Mouse (Mus musculus): ENCODE measurements at regions not wholly inside any gene's neighbourhood (a gene's known extent, or its start where the extent isn't known, plus 50 kb on each side); places are given as distances from the start of the nearest gene placed in this dataset.

DNA sequence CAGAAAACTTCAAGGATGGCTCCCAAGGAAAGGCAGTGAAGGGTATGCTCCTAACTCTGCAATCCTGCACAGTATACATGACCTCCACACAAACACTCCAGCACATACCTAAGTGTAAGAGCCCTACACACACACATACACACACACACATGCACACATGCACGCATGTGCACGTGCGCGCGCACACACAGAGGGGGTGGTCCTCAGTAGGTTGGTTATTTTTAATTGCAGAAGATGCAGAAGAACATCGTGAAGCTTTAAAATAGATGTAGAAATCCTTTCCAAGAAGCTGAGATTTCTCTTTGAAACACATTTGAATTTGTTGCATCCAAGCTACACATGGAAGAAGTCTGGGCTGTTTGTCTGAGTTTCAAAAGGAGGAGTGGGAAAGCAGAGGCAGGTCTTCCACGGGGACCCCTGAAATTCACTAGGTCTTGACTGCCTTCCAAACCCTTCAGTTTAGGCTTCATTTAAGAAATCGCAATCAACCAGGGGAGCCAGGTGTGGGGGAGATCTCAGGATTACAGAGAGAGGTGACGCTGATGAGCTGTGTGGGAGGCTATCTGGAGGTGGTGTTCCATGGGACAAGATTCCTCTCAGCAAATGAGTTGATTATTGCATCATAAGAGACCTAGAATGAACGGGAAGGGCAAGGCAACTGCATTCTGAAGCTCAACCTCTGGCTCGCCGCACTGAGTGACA, 427.4 kb downstream of the Gm9195 start:
- no peak for ATAC-seq (ENCODE audit: low FRiP score, low read depth)
- Histone ChIP-seq H3K27ac (replicated peaks) (no peak overlapping the region), H3K4me1 (no peaks in the 10 kb centered on the region), H3K9ac (replicated peaks) (no peak overlapping the region), H3K27me3 (no peaks in the 10 kb centered on the region), H3K4me3 (no peak overlapping the region), H3K36me3 (no peaks in the 10 kb centered on the region), H3K9me3 (no peaks in the 10 kb centered on the region), H3K4me2 (replicated peaks) (no peak overlapping the region)
- WGBS, result 94% methylated on average over 12 of the region's 12 CpGs

DNA sequence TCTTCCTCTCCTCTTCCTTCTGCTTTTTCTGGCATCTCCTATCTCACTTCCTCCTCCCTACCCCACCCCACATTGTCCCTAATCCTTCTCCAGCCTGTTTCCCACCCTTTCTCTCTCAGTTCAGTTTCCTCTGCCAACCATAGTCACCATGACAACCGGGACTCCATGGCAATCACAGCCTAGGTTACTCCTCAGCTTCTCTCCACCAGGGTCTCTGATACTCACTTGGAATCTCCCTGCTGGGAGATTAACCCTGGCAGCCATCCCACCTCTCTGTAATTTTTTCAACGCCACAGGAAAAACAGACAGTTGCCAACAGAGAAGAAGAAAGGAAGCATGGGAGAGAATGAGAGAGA, 448.8 kb downstream of the Gm9195 start:
- ATAC-seq (ENCODE audit: low FRiP score, low read depth), result no peak
- WGBS, result 31% methylated on average over 2 of the region's 2 CpGs
- Histone ChIP-seq H3K4me3 (no peak overlapping the region), H3K4me2 (replicated peaks) (no peak overlapping the region), H3K4me1 (peaks cover 7% of the 10 kb centered on the region; the same call in 1 of the 2 replicates), H3K27me3 (no peaks in the 10 kb centered on the region), H3K27ac (replicated peaks) (no peak overlapping the region), H3K9ac (replicated peaks) (no peak overlapping the region), H3K36me3 (no peaks in the 10 kb centered on the region), H3K9me3 (no peaks in the 10 kb centered on the region)

- Histone ChIP-seq H3K27me3 (no peaks in the 10 kb centered on the region), H3K4me1 (peaks cover 7% of the 10 kb centered on the region; the same call in 1 of the 2 replicates), H3K9me3 (no peaks in the 10 kb centered on the region), H3K27ac (replicated peaks) (0 out of 2 replicates have a peak overlapping the region, but pooled peaks have one; percentile 30), H3K36me3 (no peaks in the 10 kb centered on the region), H3K4me3 (no peak overlapping the region), H3K9ac (replicated peaks) (no peak overlapping the region), H3K4me2 (replicated peaks) (no peak overlapping the region)
- ATAC-seq (ENCODE audit: low FRiP score, low read depth), result no peak
- WGBS, result 43% methylated on average over 3 of the region's 3 CpGs
Observed at GRCm38 (mm10) chr14:72042112-72042880, 449.3 kb downstream of the Gm9195 start.

DNA sequence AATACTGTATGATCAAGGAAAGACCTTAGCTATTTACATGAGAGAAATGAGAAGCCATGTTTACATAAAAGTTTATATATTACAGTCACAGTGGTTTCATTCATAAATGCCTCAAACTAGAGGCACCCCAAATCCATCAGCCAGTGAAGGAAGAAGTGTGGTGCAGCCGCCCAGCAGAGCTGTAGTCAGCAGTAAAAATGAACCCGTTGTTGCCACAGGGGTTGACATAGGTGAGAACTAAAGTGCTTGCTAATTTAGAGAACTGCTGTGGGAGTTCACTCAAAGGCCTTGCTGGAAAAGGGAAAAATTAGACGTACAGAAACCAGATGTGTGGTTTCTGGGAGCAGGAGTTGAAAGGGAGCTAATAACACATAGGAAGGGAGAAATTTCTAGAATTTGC, 461.2 kb downstream of the Gm9195 start:
- Histone ChIP-seq H3K9me3 (no peaks in the 10 kb centered on the region), H3K27ac (replicated peaks) (no peak overlapping the region), H3K36me3 (no peaks in the 10 kb centered on the region), H3K9ac (replicated peaks) (no peak overlapping the region), H3K4me2 (replicated peaks) (no peak overlapping the region), H3K4me3 (no peak overlapping the region), H3K4me1 (no peaks in the 10 kb centered on the region), H3K27me3 (no peaks in the 10 kb centered on the region)
- no peak for ATAC-seq (ENCODE audit: low FRiP score, low read depth)
- WGBS, result 82% methylated on average over 3 of the region's 3 CpGs

DNA sequence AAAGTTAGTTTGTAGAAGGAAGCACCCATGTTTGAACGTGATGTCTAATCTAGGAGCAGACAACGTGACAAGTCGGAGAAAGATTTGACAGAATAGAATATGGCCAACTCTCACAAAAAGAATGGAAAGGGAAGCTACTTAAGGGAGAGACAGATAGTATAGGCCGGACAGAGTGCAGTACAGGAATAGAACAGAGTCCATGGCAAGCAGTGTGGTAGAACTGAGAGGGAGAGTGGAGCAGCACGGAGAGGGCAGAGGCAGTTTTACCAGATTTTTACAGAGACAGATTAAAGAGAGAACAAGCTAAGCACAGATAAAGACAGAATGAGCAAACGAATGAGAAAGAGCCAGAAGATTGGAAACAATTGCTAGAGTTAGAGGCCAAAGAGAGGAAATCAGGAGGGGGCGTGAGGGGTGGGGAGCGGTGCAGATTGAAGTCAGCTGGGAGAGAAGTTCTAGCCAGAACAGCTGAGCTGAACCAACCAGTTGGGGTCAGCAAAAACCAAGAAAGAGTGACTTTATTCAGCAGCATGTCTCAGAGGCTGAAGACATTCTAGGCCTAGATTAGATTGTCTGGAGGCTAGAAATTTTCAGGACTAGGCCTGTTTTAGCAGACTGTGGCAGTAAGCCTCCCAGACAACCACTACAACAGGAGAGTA, 464.1 kb downstream of the Gm9195 start:
- H3K27me3 ChIP-seq, result no peaks in the 10 kb centered on the region
- 69% methylated on average over 8 of the region's 8 CpGs for WGBS
- no peaks in the 10 kb centered on the region for H3K9me3 ChIP-seq
- no peak overlapping the region for H3K9ac ChIP-seq (replicated peaks)
- no peak for ATAC-seq (ENCODE audit: low FRiP score, low read depth)
- no peaks in the 10 kb centered on the region for H3K36me3 ChIP-seq
- no peaks in the 10 kb centered on the region for H3K4me1 ChIP-seq
- H3K4me2 ChIP-seq (replicated peaks), result no peak overlapping the region
- H3K4me3 ChIP-seq, result no peak overlapping the region
- no peak overlapping the region for H3K27ac ChIP-seq (replicated peaks)

- Histone ChIP-seq H3K27ac (replicated peaks) (no peak overlapping the region), H3K9ac (replicated peaks) (no peak overlapping the region), H3K4me3 (no peak overlapping the region), H3K4me2 (replicated peaks) (no peak overlapping the region), H3K9me3 (no peaks in the 10 kb centered on the region), H3K4me1 (no peaks in the 10 kb centered on the region), H3K27me3 (no peaks in the 10 kb centered on the region), H3K36me3 (no peaks in the 10 kb centered on the region)
- WGBS, result 73% methylated on average over 2 of the region's 2 CpGs
- no peak for ATAC-seq (ENCODE audit: low FRiP score, low read depth)
Observed at GRCm38 (mm10) chr14:72004371-72004770, 487.3 kb downstream of the Gm9195 start.

DNA sequence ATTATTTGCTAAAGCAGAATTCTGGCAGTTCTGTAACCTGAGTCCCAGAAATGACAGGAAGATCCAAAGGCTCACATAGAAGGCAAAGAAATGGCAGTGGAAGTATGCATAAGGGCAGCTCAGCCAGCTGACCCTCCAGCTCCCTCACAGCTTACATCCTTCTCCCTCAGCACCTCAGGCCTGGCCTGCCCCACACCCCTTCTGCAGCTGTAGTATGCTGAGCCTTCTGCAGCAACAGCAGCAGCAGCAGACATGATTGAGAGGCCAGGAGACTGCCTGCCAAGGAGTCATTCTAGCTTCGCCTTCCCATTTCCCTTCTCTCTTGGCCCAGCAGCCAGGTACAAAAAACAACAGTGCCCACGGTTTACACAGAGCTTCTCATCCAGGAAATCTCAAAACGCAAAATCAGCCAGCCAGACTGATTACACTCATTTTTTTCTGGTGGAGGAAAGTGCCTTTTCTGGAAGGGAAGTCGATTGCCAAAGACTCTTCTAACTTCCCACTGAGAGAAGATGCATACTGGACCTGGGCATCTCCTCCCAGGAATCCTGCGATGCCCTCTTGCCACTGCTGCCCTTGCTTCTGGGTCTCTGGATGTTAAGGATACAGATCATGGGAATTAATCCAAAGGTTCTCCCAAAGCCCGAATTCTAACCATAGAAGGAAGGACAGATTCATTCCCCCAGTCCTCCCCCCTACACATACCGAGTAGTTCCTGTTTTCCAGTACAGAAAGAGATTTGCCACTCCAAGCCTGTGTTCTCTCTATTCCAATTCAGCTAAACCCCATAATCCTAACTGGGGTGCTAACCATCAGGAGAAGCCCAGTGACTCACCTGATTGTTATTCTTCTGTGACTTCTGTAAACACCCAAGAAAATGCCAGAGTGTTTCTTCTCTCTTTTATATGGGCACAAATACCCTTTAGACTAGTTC, 489.2 kb downstream of the Gm9195 start:
- 64% methylated on average over 7 of the region's 7 CpGs for WGBS
- Histone ChIP-seq H3K36me3 (no peaks in the 10 kb centered on the region), H3K27ac (replicated peaks) (no peak overlapping the region), H3K9ac (replicated peaks) (no peak overlapping the region), H3K9me3 (no peaks in the 10 kb centered on the region), H3K4me2 (replicated peaks) (no peak overlapping the region), H3K4me1 (no peaks in the 10 kb centered on the region), H3K4me3 (no peak overlapping the region), H3K27me3 (no peaks in the 10 kb centered on the region)
- ATAC-seq (ENCODE audit: low FRiP score, low read depth), result no peak

DNA sequence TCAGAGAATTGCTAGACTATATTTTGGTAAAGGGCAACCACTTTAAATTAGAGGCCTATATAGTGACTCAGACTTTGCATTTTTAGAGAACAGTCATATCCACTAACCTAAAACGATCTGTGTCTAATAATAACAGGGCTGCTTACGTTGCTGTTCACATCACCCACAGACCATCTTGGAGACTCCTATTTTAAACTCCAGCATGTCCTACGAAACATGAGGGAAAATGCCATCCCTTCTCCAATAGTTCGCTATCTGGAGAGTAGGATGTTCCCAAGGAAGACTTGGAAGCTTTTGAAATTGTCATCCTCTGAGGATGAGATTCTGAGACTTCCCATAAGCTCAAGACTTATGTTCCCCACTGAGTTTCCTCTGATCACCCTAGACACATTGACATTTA, 518.6 kb downstream of the Gm9195 start:
- no peak overlapping the region for H3K4me2 ChIP-seq (replicated peaks)
- no peaks in the 10 kb centered on the region for H3K4me1 ChIP-seq
- H3K27ac ChIP-seq (replicated peaks), result no peak overlapping the region
- no peaks in the 10 kb centered on the region for H3K9me3 ChIP-seq
- no peak for ATAC-seq (ENCODE audit: low FRiP score, low read depth)
- no peak overlapping the region for H3K9ac ChIP-seq (replicated peaks)
- H3K4me3 ChIP-seq, result no peak overlapping the region
- H3K36me3 ChIP-seq, result no peaks in the 10 kb centered on the region
- WGBS, result 85% methylated on average over 4 of the region's 4 CpGs
- no peaks in the 10 kb centered on the region for H3K27me3 ChIP-seq

DNA sequence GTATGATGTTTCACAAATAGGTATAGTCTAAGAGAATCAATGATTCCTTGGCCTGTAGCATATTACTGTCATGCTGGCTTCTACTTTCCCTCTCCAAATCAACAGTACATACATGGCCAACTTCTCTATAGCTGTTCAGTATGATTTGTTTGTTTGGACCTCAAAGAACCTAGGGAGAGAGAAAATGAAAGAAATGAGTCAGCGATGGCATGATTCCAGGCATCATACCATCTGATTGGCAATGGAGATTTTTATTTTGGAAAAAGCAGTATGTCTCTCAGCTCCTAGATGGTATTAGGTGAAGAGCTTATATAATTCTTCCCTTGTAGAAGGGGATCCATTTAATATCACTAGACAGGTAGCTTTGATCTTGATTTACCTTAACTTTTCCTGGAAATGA, 519.1 kb downstream of the Gm9195 start:
- Histone ChIP-seq H3K27ac (replicated peaks) (no peak overlapping the region), H3K4me3 (no peak overlapping the region), H3K9me3 (no peaks in the 10 kb centered on the region), H3K4me2 (replicated peaks) (no peak overlapping the region), H3K27me3 (no peaks in the 10 kb centered on the region), H3K9ac (replicated peaks) (no peak overlapping the region), H3K36me3 (no peaks in the 10 kb centered on the region), H3K4me1 (no peaks in the 10 kb centered on the region)
- ATAC-seq (ENCODE audit: low FRiP score, low read depth), result no peak
- 92% methylated on average over 1 of the region's 1 CpGs for WGBS

DNA sequence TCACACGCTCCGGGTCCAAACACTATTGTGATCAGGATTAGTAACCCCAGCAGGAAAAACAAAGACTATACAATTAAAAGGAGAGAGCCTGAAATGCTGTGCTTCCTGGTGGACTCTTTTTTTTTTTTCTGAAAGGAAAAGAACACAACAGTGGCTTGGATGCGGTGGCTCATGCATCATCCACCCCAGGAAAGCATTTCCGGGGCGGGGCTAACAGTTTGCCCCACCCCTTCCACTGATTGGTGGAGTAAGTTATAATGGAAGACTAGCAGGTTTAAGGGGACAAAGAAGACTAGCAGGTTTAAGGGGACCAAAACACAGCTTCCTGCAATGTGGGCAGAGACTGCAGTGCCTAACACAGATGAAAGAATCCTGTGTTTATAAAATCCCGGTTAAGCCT, 524.0 kb downstream of the Gm9195 start:
- Histone ChIP-seq H3K4me3 (no peak overlapping the region), H3K4me1 (peaks cover 15% of the 10 kb centered on the region), H3K4me2 (replicated peaks) (no peak overlapping the region), H3K27ac (replicated peaks) (no peak overlapping the region), H3K9ac (replicated peaks) (no peak overlapping the region), H3K9me3 (no peaks in the 10 kb centered on the region), H3K36me3 (no peaks in the 10 kb centered on the region), H3K27me3 (no peaks in the 10 kb centered on the region)
- ATAC-seq (ENCODE audit: low FRiP score, low read depth), result no peak
- 53% methylated on average over 6 of the region's 6 CpGs for WGBS

- no peak overlapping the region for H3K9ac ChIP-seq (replicated peaks)
- no peaks in the 10 kb centered on the region for H3K9me3 ChIP-seq
- H3K4me1 ChIP-seq, result peaks cover 16% of the 10 kb centered on the region
- H3K4me3 ChIP-seq, result no peak overlapping the region
- WGBS, result under 1% methylated on average over 4 of the region's 4 CpGs
- peak overlapping the region; percentile 35; the same call in 1 of the 2 replicates for H3K27ac ChIP-seq (replicated peaks)
- peak; percentile 95 for ATAC-seq (ENCODE audit: low FRiP score, low read depth)
- no peaks in the 10 kb centered on the region for H3K27me3 ChIP-seq
- no peaks in the 10 kb centered on the region for H3K36me3 ChIP-seq
- no peak overlapping the region for H3K4me2 ChIP-seq (replicated peaks)
Observed at GRCm38 (mm10) chr14:71963389-71964169, 528.1 kb downstream of the Gm9195 start.
